Mouse (Mus musculus): ENCODE measurements around the gene Zfp560. TPM values are rescaled to one million over a fixed set of nuclear protein-coding genes. Genes with fewer than 3 reads are reported as not detected.
"Not testable (repeated sequence)": the region's sequence is repeated elsewhere in the genome, so short reads cannot be mapped to it uniquely, and the experiment has no call there.

The Zfp560 gene
- total RNA-seq (2022) = 10 to 100 TPM; 13.5 to 14.2 (median 13.8) TPM

- peak; percentile 67 to 78 for DNase-seq (ENCODE audit: low spot score in 2 of 2)
These were observed at the start of gene Zfp560 for GRCm38 (mm10) chr9:20384532-20385342. TSS of gene Zfp560 (minus strand) at chr9:20385177.

- no peak for DNase-seq (ENCODE audit: low spot score in 2 of 2)
These were observed 45.0 kb upstream of the Zfp560 start for GRCm38 (mm10) chr9:20430004-20430403.

GRCm38 (mm10) chr9:20411460-20411859 lies 26.5 kb upstream of the Zfp560 start:
- no peak for DNase-seq (ENCODE audit: low spot score in 2 of 2)

GRCm38 (mm10) chr9:20409319-20409718 lies 24.3 kb upstream of the Zfp560 start:
- DNase-seq (ENCODE audit: low spot score in 2 of 2) = no peak

- DNase-seq (ENCODE audit: low spot score in 2 of 2) = no peak
These were observed 346 bp upstream of the Zfp560 start for GRCm38 (mm10) chr9:20385343-20385703.

GRCm38 (mm10) chr9:20383659-20384058 lies 1.3 kb downstream of the Zfp560 start:
- DNase-seq (ENCODE audit: low spot score in 2 of 2) = no peak

GRCm38 (mm10) chr9:20374712-20375111 lies 10.3 kb downstream of the Zfp560 start:
- DNase-seq (ENCODE audit: low spot score in 2 of 2) = no peak

GRCm38 (mm10) chr9:20367311-20367710 lies 17.7 kb downstream of the Zfp560 start:
- no peak for DNase-seq (ENCODE audit: low spot score in 2 of 2)

GRCm38 (mm10) chr9:20348501-20348900 lies 36.5 kb downstream of the Zfp560 start:
- DNase-seq (ENCODE audit: low spot score in 2 of 2) = no peak

GRCm38 (mm10) chr9:20335994-20336393 lies 49.0 kb downstream of the Zfp560 start, which contains the start of gene Olfr18:
TSS of gene Olfr18 (minus strand) at chr9:20336094.
- DNase-seq (ENCODE audit: low spot score in 2 of 2) = no peak

GRCm38 (mm10) chr9:20298232-20298631 lies 86.7 kb downstream of the Zfp560 start, which contains the start of gene Olfr873:
TSS of gene Olfr873 (plus strand) at chr9:20298532.
- no peak for DNase-seq (ENCODE audit: low spot score in 2 of 2)

GRCm38 (mm10) chr9:20295562-20295961 lies 89.4 kb downstream of the Zfp560 start:
- DNase-seq (ENCODE audit: low spot score in 2 of 2) = not testable (repeated sequence)

Other genes starting within 250 kb of the Zfp560 start
- not detected for gene Olfr870, start 211.1 kb downstream of the Zfp560 start, total RNA-seq (2022)
- not detected for gene Olfr871, start 173.0 kb downstream of the Zfp560 start, total RNA-seq (2022)
- gene Olfr872, start 148.1 kb downstream of the Zfp560 start, total RNA-seq (2022) = not detected
- not detected for gene Olfr39, start 102.8 kb downstream of the Zfp560 start, total RNA-seq (2022)
- gene Olfr873, start 86.6 kb downstream of the Zfp560 start, total RNA-seq (2022) = not detected
- gene Olfr18, start 49.1 kb downstream of the Zfp560 start, total RNA-seq (2022) = not detected
- 1 to 10 TPM; 5.8 to 10.0 (median 8.8) TPM for gene Zfp26, start 75.0 kb upstream of the Zfp560 start, total RNA-seq (2022)
- gene Zfp426, start 107.6 kb upstream of the Zfp560 start, total RNA-seq (2022) = 1 to 10 TPM; 7.3 to 9.6 (median 8.2) TPM
- 10 to 100 TPM; 13.4 to 20.6 (median 18.9) TPM for gene Zfp266, start 136.2 kb upstream of the Zfp560 start, total RNA-seq (2022)
- 1 to 10 TPM; 2.0 to 4.2 (median 2.5) TPM for gene Zfp846, start 196.1 kb upstream of the Zfp560 start, total RNA-seq (2022)